Mouse (Mus musculus): ENCODE results near the gene Plekha8.
A peak's percentile ranks its signal among the peaks of the same experiment; 100 is the strongest.

The Plekha8 gene

DNA sequence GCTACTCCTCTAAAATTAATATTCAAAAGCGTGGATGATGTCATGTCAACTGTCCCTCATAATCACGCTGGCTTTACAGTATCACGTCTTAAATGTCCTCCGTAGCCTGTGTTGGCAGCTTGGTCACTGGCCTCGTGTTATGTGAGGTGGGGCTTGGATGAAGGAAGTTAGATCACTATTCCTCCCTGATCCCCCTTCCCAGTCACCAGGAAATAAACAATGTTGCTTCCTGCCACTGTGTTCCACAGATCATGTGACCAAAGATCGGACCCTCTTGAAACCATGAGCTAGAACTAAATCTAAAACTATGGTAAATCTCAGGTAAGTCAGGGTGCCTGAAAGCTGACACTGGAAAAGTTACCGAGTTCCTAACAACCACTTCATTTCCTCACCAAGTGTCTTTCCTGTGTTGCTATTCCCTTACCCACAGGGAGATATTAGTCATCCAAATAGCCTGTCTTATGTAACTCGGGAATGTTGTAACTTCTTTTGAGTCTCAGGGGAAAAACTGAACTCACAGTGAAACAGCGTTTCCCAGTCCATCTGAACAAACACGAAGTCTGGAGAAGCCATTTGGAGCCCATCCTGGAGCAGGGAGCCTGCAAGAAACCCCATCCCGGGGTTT, 60.7 kb downstream of the Plekha8 start:
- DNase-seq (ENCODE audit: low spot score), result no peak

DNA sequence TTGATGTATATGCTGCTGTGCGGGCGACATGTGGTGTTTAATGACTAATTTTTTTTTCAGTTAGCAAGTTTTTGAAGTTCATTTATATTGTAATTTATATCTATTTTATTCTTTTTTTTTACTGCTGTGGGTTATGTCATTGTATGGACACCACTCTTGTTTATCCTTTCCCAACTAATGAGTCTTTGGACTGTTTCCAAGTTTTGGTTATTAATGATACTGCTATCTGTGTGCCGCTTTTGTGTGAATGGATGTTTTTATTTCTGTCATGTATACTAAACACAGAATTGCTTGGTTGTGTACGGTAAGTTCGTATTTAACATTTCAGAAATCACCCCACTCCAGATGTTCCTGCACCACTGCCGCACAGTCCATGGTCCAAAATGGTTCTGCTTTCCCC, 63.0 kb downstream of the Plekha8 start:
- DNase-seq (ENCODE audit: low spot score), result no peak

DNA sequence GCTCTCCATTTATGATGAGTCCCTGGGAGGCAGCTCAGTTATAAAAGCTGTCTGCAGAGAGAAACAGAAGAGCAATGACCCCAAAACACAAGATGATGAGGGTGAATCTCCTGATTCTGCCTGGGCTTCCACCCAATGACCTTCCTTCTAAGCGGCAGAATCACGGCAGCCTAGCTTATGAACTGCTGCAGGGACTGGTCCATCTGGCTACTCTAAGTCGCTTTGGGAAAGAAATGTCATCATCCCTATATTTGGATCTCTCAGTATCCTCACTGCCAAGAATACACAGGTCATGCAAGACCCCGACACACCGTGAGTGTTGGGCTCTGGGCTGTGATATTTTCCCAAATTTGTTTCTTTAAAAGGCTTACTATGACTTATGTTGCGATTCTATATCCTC, 75.0 kb downstream of the Plekha8 start:
- no peak for DNase-seq (ENCODE audit: low spot score)

DNA sequence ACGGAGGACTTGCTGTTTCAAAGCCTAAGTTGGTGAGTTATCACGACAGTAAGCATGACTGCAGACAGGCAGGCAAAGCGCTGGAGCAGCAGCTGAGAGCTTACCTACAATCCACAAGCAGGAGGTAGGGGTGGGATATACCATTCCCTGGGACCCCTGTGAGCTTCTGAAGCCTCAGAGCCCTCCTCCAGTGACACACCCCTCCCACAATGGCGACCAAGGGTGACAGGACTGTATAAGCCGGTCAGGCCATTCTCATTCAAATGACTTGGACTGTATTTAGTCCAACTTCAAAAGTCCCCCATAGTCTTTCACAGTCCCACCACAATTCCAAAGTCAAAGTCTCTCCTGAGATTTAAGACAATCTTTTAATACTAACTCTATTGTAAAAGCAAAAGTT, 78.0 kb downstream of the Plekha8 start:
- DNase-seq (ENCODE audit: low spot score), result no peak

DNA sequence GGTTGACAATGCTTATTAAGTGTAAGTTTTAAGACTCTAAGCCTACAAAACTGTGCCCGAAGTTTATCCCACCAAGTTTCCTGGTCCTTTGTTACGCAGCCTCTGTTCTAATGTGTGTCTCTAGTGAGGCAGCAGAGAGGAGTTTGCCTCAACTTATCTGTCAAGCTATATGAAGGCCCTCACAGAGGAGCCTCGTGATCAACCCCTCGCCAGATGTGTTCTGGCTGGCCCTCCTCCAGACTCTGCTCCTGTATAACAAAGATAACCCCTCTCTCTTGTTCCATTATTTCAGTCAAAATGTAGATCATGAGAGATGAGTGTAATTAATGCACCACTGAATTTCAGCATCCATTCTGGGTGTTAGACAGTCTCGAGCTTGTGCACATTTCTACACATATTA, 84.8 kb downstream of the Plekha8 start:
- no peak for DNase-seq (ENCODE audit: low spot score)

DNA sequence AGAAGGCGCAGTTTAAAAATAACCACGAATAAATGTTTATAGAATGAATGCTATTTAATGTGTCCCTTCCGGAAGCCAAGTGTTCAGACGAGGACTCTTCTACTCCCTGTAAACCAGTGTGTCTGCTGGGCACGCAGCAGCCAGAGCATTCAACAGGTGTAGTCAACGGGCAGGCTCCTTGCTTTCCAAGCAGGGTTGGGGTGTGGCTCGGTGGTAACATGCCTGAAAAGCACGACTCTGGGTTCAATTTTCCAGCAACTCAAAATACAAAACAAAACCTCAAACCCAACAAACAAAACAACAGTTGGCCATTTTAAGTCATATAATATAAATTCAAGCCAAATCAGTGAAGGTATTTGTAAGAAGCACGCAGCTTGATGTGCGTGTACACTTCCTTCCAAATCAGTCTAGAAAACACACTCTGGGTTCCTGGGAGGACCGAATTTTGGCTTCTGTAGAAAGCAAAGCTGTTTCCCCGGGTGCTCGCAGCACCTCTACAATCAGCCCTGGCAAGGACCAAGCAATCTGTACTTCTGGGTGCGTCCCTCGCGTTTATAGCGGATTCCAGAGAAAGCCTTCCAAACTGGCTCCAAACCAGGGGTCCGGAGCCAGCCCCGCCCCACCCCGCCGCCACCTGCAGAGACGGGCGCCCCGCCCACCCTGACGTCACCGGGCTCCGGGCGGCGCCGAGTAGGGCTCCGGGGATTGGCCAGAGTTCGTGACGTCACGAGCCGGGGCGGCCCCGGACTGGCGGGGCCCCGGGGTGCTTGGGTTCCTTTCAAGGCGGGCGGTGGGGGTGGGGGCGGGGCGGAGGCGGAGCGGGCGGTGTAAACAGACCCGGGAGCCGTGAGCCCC, 86.2 kb downstream of the Plekha8 start, which contains the start of gene Mturn:
Gene Mturn, plus strand, starts transcription at position 734 of the 855 bp plus-strand sequence.
- peak; percentile 98 for DNase-seq (ENCODE audit: low spot score)

DNA sequence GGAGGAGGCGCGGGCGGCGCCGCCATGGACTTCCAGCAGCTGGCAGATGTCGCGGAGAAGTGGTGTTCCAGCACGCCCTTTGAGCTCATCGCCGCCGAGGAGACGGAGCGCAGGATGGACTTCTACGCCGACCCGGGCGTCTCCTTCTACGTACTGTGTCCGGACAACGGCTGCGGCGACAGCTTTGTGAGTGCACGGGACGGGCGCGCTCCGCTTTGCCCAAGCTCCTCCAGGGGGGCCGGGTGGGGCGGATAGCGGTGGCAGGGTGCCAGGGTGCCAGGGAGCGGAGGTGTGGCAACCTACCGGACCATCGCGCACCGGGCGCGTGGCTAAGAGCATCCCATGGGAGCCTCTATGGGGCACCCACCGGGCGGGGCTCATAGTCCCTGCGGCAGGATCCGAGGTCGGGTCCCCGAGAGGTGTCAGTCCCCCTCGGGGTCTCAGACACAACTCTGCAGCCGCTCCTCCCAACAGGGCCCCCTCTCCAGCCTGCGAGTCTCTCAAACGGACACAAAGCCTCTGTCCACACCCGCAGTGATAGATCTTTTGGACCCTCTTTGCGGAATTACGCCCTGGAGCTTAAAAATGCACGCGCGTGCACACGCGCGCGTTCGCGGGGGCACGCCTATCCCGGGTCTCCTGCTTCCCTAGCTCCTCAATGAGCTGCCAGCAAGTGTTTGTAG, 87.0 kb downstream of the Plekha8 start:
- no peak for DNase-seq (ENCODE audit: low spot score)

DNA sequence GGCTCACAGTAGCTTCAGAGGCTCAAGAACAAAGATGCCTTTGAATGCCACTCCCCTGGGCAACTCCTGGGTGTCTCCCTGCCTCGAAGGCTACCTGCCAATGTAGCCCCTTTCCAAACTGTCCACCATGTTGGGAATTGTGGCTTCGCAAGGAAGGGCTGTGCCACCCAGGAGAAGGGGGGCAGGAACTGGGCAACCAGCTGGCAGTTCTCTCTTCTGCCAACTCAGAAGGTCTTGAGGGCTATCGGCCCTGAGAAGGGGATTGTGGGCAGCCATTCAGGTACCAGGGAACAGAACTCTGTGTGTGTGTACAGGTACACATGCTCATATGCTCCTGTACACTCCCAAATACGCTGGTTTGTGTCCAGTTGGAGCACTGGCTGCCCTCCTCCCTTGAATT, 89.2 kb downstream of the Plekha8 start:
- DNase-seq (ENCODE audit: low spot score), result no peak

DNA sequence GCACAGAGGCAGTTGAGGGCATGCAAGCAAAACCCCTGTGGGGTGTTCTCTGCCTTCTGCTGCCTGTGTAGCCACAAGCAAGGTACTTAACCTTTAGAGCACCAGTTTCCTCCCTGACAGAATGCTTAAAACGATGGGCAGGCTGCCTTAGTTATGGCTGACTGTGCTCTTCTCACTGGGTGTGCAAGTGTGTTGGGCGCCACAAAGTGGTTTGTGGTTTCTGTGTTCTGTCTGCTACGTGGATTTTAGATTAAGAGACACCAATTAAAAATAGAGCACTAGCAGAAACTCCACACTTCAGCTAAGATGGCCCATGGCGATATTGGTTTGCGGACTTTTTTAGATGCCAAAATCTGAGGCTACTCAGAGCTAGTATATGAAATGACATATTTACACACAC, 90.2 kb downstream of the Plekha8 start:
- no peak for DNase-seq (ENCODE audit: low spot score)

DNA sequence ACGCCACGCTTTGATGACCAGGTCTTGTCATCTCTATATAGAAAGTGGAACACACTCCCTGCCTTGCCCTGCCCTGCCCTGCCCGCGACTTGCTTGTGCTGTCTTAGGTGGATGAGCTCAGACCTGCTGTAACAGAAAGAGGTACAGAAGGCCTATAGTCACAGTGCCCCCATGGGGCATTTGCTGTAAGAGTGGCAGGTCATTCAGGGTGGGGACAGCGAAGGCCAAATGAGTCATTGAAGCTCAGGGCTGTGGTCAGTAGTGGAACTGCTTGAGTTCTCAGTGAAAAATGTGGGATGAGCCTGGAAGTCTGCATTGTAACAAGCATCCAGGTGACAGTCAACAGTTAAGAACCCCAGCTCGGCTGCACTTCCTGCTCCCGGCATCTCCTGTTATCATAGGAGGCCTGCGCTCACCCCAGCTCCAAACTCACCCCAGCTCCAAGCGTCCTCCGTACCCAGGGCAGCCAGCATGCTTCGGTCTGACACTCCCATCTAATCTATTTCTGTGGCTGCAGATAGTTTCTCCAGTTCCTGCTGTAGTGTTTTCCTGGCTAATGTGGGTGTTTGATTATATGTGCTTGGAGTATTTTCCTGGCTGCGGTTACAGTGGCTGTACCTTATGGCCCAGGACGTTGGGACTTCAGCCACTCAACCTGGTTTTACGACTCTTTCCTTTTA, 90.9 kb downstream of the Plekha8 start:
- DNase-seq (ENCODE audit: low spot score), result no peak

DNA sequence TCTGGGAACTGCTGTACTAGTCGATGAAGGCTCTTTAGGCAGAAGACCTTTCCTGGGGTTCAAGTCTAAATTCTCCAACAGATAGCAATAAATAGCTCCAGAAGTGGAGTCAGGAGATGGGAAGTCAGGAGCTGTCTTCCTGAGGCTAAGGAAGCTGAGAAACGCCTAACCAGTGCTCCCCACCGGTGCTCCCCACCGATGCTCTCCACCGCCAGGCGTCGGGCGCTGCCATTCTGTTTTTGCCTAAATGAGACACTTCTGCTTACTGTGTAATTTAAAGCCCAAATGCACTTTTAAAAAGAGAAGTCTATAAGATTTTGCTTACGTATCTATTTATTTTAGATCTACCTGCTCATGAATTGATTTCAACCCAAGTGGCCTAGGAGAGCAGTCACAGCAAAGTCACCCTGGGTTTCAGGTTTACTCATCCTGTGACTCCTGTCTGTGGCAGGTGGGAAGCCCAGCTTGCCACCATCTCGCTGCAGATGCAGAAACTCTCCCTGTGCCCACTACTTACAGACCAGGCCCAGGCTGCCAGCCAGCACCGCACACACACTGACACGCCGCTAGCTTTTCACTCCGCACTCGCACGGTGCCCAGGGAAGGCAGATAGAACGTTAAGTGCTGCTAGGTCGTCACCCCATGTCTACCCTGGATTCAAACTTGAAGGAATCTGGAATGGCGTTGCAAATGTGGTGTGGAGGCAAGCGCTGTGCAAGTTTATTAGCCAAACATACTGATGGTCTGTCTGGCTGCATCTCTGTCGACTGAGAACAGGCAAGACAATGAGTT, 92.2 kb downstream of the Plekha8 start:
- DNase-seq (ENCODE audit: low spot score), result no peak

DNA sequence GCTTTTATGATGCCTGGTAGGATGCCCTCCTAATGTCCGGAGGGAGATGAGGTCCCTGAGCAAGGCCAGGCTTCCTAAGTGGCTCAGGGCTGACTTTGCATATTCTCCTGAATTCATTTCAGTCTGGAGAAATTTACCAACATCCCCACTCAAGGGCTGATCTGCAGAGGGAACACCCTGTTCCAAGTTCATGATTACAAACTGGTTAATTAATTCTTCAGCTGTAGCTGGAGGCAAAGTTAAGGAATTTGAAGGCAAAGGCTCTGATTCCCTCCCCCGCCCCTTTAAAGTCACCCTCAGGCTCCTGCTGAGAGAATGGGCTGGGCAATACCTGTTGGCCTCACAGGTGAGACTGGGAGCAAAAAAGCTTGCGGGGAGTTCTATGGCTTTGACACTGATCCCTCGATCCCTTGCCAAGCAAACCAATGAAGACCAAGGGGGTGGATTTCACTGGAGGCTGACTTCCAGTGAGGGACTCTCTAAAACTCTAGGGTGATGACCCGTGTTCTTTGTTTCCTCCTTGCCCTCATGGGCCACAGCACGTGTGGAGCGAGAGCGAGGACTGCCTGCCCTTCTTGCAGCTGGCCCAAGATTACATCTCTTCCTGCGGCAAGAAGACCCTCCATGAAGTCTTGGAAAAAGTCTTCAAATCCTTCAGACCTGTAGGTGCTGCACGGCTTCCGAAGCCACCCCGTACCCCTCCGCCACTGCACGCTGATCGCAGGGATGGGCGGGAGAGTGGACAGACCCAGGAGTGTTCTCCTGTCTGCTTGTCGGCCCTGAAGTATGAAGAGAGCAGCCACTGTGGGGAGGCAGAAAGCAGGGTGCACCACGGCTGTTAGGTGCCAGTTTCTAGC, 93.8 kb downstream of the Plekha8 start:
- no peak for DNase-seq (ENCODE audit: low spot score)

DNA sequence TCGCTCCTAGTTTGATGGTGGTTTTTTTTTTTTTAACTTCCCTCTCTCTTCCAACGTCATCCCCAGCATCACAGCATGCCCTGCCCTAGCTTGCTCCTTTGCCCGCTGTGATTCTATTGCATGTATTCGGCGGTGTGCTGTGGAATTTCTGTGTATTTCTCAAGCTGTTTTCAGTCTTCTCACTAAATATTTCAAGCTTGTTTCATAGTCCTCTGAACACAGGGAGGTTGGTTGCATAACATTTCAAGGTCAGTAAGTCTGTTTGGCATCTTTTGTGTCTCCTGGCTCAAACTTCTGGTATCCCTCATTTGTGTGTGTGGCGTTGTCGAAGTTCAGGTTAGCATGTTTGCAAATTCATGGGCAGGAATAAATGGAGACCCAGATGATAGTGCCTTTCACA, 94.8 kb downstream of the Plekha8 start:
- DNase-seq (ENCODE audit: low spot score), result no peak

DNA sequence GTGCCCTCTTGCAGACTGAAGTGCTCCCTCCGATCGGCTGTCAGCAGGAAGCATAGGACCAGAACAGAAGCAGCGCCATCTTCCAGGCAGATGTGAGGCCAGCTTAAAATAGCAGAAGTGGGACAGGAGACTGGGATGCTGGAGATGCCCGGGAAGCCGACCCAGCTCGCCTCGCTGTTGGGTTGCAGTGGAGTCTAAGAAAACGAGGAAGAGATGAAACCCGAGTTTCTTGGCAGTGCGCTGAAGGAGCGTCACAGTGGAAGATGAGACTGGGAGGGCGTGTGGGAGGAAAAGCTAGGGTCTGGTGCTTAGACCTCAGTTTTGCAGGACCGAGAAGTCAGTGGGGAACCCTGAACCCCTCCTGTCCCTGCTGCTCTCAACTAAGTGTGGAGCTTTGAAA, 95.9 kb downstream of the Plekha8 start:
- no peak for DNase-seq (ENCODE audit: low spot score)

DNA sequence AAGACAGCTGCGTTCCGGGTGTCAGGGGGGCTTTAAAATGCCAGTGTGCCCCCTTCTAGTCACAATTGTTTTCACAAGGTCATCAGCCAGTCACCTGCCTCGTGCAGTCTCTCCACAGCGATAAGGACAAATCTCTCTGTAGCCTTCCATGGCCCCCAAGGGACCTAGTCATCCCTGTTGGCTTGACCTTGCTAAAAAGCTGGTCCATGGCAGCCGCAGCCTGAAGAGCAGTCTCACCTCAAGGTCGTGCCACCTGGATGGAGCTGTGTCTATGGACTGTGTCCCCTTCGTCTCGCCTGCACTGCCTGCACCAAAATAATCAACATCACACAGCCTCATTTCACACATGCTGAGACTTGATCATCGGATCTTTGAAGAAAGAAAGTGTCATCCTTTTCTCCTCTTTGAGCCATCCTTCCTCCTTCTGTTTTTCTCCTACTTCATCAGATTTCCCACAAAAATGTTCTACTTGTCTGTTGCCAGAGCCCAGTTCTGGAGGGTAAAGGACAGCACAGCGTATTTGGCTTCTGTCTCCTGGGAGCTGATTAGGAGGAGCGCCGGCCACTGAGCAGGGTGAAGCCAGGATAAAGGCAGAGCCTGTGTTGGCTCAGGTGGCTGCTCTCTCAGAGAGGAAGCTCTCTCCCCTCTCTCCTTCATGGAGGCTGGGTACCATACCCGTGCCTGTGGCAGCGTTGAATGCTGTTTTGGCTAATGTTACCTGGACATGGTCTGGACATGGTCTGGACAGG, 96.6 kb downstream of the Plekha8 start:
- no peak for DNase-seq (ENCODE audit: low spot score)

DNA sequence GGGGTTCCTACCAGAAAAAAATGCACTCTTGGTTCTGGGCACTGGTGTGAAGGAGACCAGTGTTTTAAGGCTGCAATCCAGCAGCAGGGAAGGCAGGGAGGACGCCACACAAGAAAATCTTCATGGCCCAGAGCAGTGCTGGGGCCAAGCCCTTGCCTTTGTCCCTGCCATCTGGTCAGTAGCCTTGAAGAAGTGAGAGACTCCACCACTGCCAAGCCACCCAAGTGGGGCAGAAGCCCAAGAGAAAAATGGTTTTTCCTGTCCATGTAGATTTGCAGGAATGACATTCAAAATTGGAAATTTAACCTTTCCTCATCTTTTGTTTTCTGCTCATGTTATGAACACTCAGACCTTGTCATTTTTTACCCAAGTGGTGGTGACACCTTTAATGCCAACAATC, 97.3 kb downstream of the Plekha8 start:
- DNase-seq (ENCODE audit: low spot score), result no peak

DNA sequence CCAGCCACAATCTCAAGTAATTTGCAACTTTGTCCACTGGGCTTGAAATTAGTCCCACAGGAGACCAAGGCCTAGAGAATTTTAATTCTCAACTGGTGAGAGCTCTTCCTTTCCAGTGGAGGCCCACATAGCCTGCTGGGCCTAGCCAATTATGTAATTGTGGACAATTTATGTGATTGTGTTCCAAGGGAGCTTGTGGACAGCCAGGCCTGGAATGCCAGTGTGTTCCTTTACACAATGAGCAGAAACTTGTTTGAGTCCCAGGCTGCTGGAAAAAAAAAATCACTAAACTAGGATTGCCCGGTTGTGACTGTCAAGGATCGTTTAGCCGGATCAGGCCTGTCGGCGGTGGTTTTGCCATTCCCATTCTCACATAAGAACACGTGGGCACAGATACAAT, 98.4 kb downstream of the Plekha8 start:
- DNase-seq (ENCODE audit: low spot score), result no peak

All from urinary bladder, postnatal 10 days (tissue).